Mouse (Mus musculus): Measurements from ENCODE around the gene Bmp6. TPM values are rescaled to one million over a fixed set of nuclear protein-coding genes. Genes with fewer than 3 reads are reported as not detected.

Bmp6 gene
- polyA plus RNA-seq (2017; shearing (Covaris generic)) = under 1 TPM in 1 of 2 experiments, not detected in 1; 0.65 TPM

GRCm38 (mm10) chr13:38344713-38345430 is at the start of gene Bmp6:
Gene Bmp6, plus strand, starts transcription at chr13:38345107.

DNA sequence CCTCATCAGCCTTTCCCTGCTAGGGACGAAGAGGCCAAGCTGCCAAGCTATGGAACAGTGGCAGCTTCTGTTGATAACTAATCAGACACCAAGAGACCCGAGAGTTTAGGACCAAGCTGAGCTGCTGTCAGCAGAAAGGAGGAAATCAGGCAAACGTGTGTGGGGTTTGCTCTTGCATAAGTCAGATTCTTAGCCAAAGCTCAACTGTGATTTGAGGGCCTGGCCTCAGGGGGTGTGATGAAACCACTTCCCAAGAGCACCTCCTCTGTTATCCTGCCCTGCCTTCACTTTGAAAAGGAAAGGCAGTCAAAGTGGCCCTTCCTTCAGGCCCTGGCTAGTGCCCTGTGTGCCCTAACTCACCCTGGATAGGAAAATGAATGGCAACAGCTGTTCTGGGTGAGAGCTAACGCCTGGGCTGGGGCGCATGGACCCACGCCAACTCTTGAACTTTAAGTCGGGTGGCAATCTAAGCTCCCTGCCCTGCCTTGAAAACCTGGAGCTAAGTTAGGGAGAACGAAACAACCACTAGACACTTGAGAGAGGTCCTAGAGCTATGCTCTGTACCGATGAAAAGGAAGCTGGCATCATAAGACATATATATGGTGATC is 183.9 kb downstream of the Bmp6 start, which contains the start of gene Txndc5:
Gene Txndc5 (minus strand): TSS at position 138 of the 608 bp plus-strand sequence.

Other genes starting within 250 kb of the Bmp6 start
- gene Dsp, start 193.8 kb upstream of the Bmp6 start, polyA plus RNA-seq (2017; shearing (Covaris generic)) = under 1 TPM; 0.13 to 0.40 TPM
- 10 to 100 TPM; 68.4 to 78.7 TPM for gene Snrnp48, start 140.2 kb upstream of the Bmp6 start, polyA plus RNA-seq (2017; shearing (Covaris generic))
- gene Txndc5, start 183.7 kb downstream of the Bmp6 start, polyA plus RNA-seq (2017; shearing (Covaris generic)) = 10 to 100 TPM; 68.6 to 92.4 TPM